Mouse (Mus musculus) C2C12 (cell line): ENCODE measurements around the gene Large2.

Experiments used
- CTCF ChIP-seq: IDR thresholded peaks from one replicate; pipeline ENCODE4 v1.5.1; 2011; ENCODE audit not compliant: control insufficient read depth, insufficient read depth, insufficient read length
- MAX ChIP-seq: IDR thresholded peaks from one replicate; pipeline ENCODE4 v1.6.1; 2011; ENCODE audit warnings: mild to moderate bottlenecking, control low read depth
- MYOG ChIP-seq: IDR thresholded peaks from one replicate; pipeline ENCODE4 v1.6.1; 2011; ENCODE audit not compliant: control insufficient read depth, insufficient read length; ENCODE audit errors: extremely low read depth
- USF1 ChIP-seq: IDR thresholded peaks from one replicate; pipeline ENCODE4 v1.6.1; 2011; ENCODE audit warnings: low read depth, mild to moderate bottlenecking, control low read depth, moderate library complexity

GRCm38 (mm10) chr2:92388891-92389641 is 14.4 kb upstream of the Large2 start:
- TF ChIP-seq CTCF: no peak
- TF ChIP-seq MYOG: no peak
- no peak for TF ChIP-seq USF1
- no peak for TF ChIP-seq MAX
